9 mouse cellular contexts compared by ENCODE assay signal in genomic region chr5:24426037-24426432, GRCm38 (mm10). TPM values are rescaled to one million over a fixed set of nuclear protein-coding genes. Genes with fewer than 3 reads are reported as not detected.
DNase-seq lines count a peak whose midpoint lies in the region; ATAC-seq and TF ChIP-seq lines count a peak whose summit lies in the region.
"Had no signal": no experiment of that assay in that cellular context is flagged by ENCODE, and none has a peak within 500 bp of the region (broad histone marks: within the 10 kb centered on the region; RNA-seq: fewer than 3 reads in every experiment).

No protein-coding gene starts in this region.

- peak overlapping the region; percentile 77 for H3K4me2 ChIP-seq in heart, postnatal 0 days (ENCODE audit: low read depth, low read length)
- H3K4me2 ChIP-seq in liver, embryonic 16.5 days (ENCODE audit: low read depth, low read length) = peak overlapping the region; percentile 89

- H3K4me3 ChIP-seq in erythroblast, embryonic 14.5 days (replicated peaks) = peak overlapping the region; percentile 83
- H3K4me3 ChIP-seq in ES-Bruce4 (ENCODE audit: low read depth, low read length) = peak overlapping the region; percentile 72
- H3K4me3 ChIP-seq in heart, postnatal 0 days (ENCODE audit: low read depth, low read length) = peak overlapping the region; percentile 72
- H3K4me3 ChIP-seq in liver, embryonic 16.5 days (ENCODE audit: low read depth, low read length) = peak overlapping the region; percentile 74

- TF ChIP-seq EP300 in ES-Bruce4 (IDR thresholded peaks at IDR 0.05; ENCODE audit: insufficient read depth, low read depth, low read length) = no peak
- TF ChIP-seq EP300 in heart, postnatal 0 days (IDR thresholded peaks at IDR 0.05; ENCODE audit: low read depth) = no peak

- H3K27me3 ChIP-seq in erythroblast, embryonic 14.5 days (ENCODE audit: control insufficient read depth) = peaks cover 26% of the 10 kb centered on the region
- H3K27me3 ChIP-seq in ES-Bruce4 (ENCODE audit: control insufficient read depth, insufficient read depth, low read length, poor library complexity, severe bottlenecking) = no peaks in the 10 kb centered on the region
- no peaks in the 10 kb centered on the region for H3K27me3 ChIP-seq in heart, postnatal 0 days (ENCODE audit: control insufficient read depth, insufficient read depth, low read length)
- no peaks in the 10 kb centered on the region for H3K27me3 ChIP-seq in liver, embryonic 16.5 days (ENCODE audit: control insufficient read depth, insufficient read depth, low read depth, low read length)
- H3K27me3 ChIP-seq: Patski had no signal

- TF ChIP-seq POLR2A in ES-Bruce4 (IDR thresholded peaks at IDR 0.05; ENCODE audit: insufficient read depth, low read length) = no peak

- peaks cover 17% of the 10 kb centered on the region for H3K36me3 ChIP-seq in erythroblast, embryonic 14.5 days (ENCODE audit: control insufficient read depth)
- no peaks in the 10 kb centered on the region for H3K36me3 ChIP-seq in ES-Bruce4 (ENCODE audit: control insufficient read depth, insufficient read depth, low read length, poor library complexity, severe bottlenecking)
- peaks cover 22% of the 10 kb centered on the region for H3K36me3 ChIP-seq in heart, postnatal 0 days (replicated peaks; ENCODE audit: control insufficient read depth, insufficient read depth, low read length)
- peaks cover 2% of the 10 kb centered on the region; the same call in 1 of the 2 replicates for H3K36me3 ChIP-seq in liver, embryonic 16.5 days (ENCODE audit: control insufficient read depth, insufficient read depth)

- no peak for DNase-seq in heart, postnatal 0 days (ENCODE audit: low spot score)
- DNase-seq in thymus, postnatal 0 days (ENCODE audit: low spot score) = peak; percentile 28
- no peak for DNase-seq in spleen, postnatal 14 days (ENCODE audit: low spot score in 2 of 2)
- DNase-seq in left cerebral cortex, postnatal 14 days (ENCODE audit: low spot score in 2 of 2) = no peak

- H3K4me1 ChIP-seq in erythroblast, embryonic 14.5 days (ENCODE audit: control insufficient read depth) = peaks cover 56% of the 10 kb centered on the region
- H3K4me1 ChIP-seq in ES-Bruce4 (ENCODE audit: control insufficient read depth, insufficient read depth, low read length) = peaks cover 10% of the 10 kb centered on the region
- H3K4me1 ChIP-seq in heart, postnatal 0 days (ENCODE audit: control insufficient read depth, insufficient read depth) = peaks cover 24% of the 10 kb centered on the region
- peaks cover 37% of the 10 kb centered on the region for H3K4me1 ChIP-seq in liver, embryonic 16.5 days (ENCODE audit: control insufficient read depth, low read depth, low read length)

- H3K9me3 ChIP-seq in erythroblast, embryonic 14.5 days (ENCODE audit: control insufficient read depth, low read length) = no peaks in the 10 kb centered on the region
- H3K9me3 ChIP-seq in ES-Bruce4 (replicated peaks; ENCODE audit: control insufficient read depth, insufficient read depth, low read length, poor library complexity, severe bottlenecking) = no peaks in the 10 kb centered on the region
- H3K9me3 ChIP-seq in heart, postnatal 0 days (replicated peaks; ENCODE audit: control insufficient read depth, low read length) = no peaks in the 10 kb centered on the region
- no peaks in the 10 kb centered on the region for H3K9me3 ChIP-seq in liver, embryonic 16.5 days (replicated peaks; ENCODE audit: control insufficient read depth, low read length)

- intact Hi-C loops in left cerebral cortex, postnatal 14 days (cut with DNase I) = no loop called here

- ATAC-seq in erythroblast, adult 5-6 weeks (replicated peaks; ENCODE audit: low FRiP score, poor library complexity, severe bottlenecking) = no peak
- ATAC-seq in heart, postnatal 0 days (ENCODE audit: insufficient read depth, low read depth) = no peak
- ATAC-seq in liver, embryonic 16.5 days (ENCODE audit: low read depth) = no peak
- ATAC-seq: Patski had no signal

- no peak for TF ChIP-seq CTCF in ES-Bruce4 (IDR thresholded peaks at IDR 0.05; ENCODE audit: low read depth, low read length)
- no peak for TF ChIP-seq CTCF in heart, postnatal 0 days (IDR thresholded peaks at IDR 0.05; ENCODE audit: low read depth)

- peak overlapping the region; percentile 81 for H3K9ac ChIP-seq in ES-Bruce4 (ENCODE audit: low read depth, poor library complexity, severe bottlenecking)
- peak overlapping the region; percentile 70 for H3K9ac ChIP-seq in heart, postnatal 0 days (replicated peaks; ENCODE audit: low read depth, low read length)
- H3K9ac ChIP-seq in liver, embryonic 16.5 days (ENCODE audit: low read depth, low read length) = peak overlapping the region; percentile 82

- 12% methylated on average over 10 of the region's 10 CpGs for WGBS in heart, postnatal 0 days
- WGBS in liver, embryonic 16.5 days (ENCODE audit: insufficient replicate concordance) = 10% methylated on average over 10 of the region's 10 CpGs

- no peak overlapping the region for H3K27ac ChIP-seq in ES-Bruce4 (ENCODE audit: insufficient read depth, low read length)
- H3K27ac ChIP-seq in heart, postnatal 0 days (ENCODE audit: low read depth) = no peak overlapping the region
- H3K27ac ChIP-seq in liver, embryonic 16.5 days (ENCODE audit: low read length) = no peak overlapping the region

RNA-seq across cellular contexts. Expression of gene Slc4a2, which starts 2.4 kb away (rescaled TPM):
- 1.1 and 2.5 TPM in 2 replicates for polyA plus RNA-seq in erythroblast, embryonic 14.5 days (2012)
- 1.7 and 16.1 TPM in 2 replicates for total RNA-seq in erythroblast, adult 5-6 weeks (2015; ENCODE audit: low replicate concordance)
- 6.3 and 15.9 TPM in 2 replicates for total RNA-seq in erythroblast, adult 5-6 weeks (2017; ENCODE audit: low replicate concordance)
- polyA plus RNA-seq in ES-Bruce4 (2011; ENCODE audit: insufficient read depth, insufficient read length, low read depth, missing spikeins) = 11.3 and 12.6 TPM in 2 replicates
- total RNA-seq in heart, postnatal 0 days (2014; rRNA removed; ENCODE audit: low replicate concordance) = 74.9 and 110 TPM in 2 replicates
- 20.8 and 21.5 TPM in 2 replicates for polyA plus RNA-seq in heart, postnatal 0 days (2015; fragmentation: Nextera tagmentation; extraction: Ambion mirVana)
- polyA plus RNA-seq in liver, embryonic 16.5 days (2015; fragmentation: Nextera tagmentation; extraction: Ambion mirVana) = 9.5 and 12.6 TPM in 2 replicates
- polyA plus RNA-seq in thymus, postnatal 0 days (2015; fragmentation: Nextera tagmentation; extraction: Ambion mirVana) = 23.2 and 26.6 TPM in 2 replicates
- total RNA-seq in left cerebral cortex, postnatal 14 days (2021) = 10 to 100 TPM; 26.8 to 31.9 TPM

RNA-seq across cellular contexts. Expression of gene Cdk5, which starts 2.7 kb away (rescaled TPM):
- polyA plus RNA-seq in erythroblast, embryonic 14.5 days (2012) = 0.40 and 0.67 TPM in 2 replicates
- total RNA-seq in erythroblast, adult 5-6 weeks (2015; ENCODE audit: low replicate concordance) = 0.58 and 4.2 TPM in 2 replicates
- 2.5 and 3.5 TPM in 2 replicates for total RNA-seq in erythroblast, adult 5-6 weeks (2017; ENCODE audit: low replicate concordance)
- 30.9 and 34.0 TPM in 2 replicates for polyA plus RNA-seq in ES-Bruce4 (2011; ENCODE audit: insufficient read depth, insufficient read length, low read depth, missing spikeins)
- 17.3 and 21.6 TPM in 2 replicates for total RNA-seq in heart, postnatal 0 days (2014; rRNA removed; ENCODE audit: low replicate concordance)
- polyA plus RNA-seq in heart, postnatal 0 days (2015; fragmentation: Nextera tagmentation; extraction: Ambion mirVana) = 30.9 and 32.2 TPM in 2 replicates
- 8.8 and 10.9 TPM in 2 replicates for polyA plus RNA-seq in liver, embryonic 16.5 days (2015; fragmentation: Nextera tagmentation; extraction: Ambion mirVana)
- 31.4 and 35.1 TPM in 2 replicates for polyA plus RNA-seq in thymus, postnatal 0 days (2015; fragmentation: Nextera tagmentation; extraction: Ambion mirVana)
- total RNA-seq in left cerebral cortex, postnatal 14 days (2021) = 100 to 1,000 TPM; 138 to 149 TPM

RNA-seq across cellular contexts. Expression of gene Asic3, which starts 12.8 kb away (rescaled TPM):
- not detected in 2 replicates for polyA plus RNA-seq in erythroblast, embryonic 14.5 days (2012)
- total RNA-seq in erythroblast, adult 5-6 weeks (2015; ENCODE audit: low replicate concordance) = not detected in 2 replicates
- 1.3 TPM in 1 of 2 replicates, not detected in the other for total RNA-seq in erythroblast, adult 5-6 weeks (2017; ENCODE audit: low replicate concordance)
- 0.88 TPM in 1 of 2 replicates, not detected in the other for polyA plus RNA-seq in ES-Bruce4 (2011; ENCODE audit: insufficient read depth, insufficient read length, low read depth, missing spikeins)
- total RNA-seq in heart, postnatal 0 days (2014; rRNA removed; ENCODE audit: low replicate concordance) = not detected in 2 replicates
- 0.08 and 0.10 TPM in 2 replicates for polyA plus RNA-seq in heart, postnatal 0 days (2015; fragmentation: Nextera tagmentation; extraction: Ambion mirVana)
- polyA plus RNA-seq in liver, embryonic 16.5 days (2015; fragmentation: Nextera tagmentation; extraction: Ambion mirVana) = not detected in 2 replicates
- polyA plus RNA-seq in thymus, postnatal 0 days (2015; fragmentation: Nextera tagmentation; extraction: Ambion mirVana) = 0.34 and 0.54 TPM in 2 replicates
- total RNA-seq in left cerebral cortex, postnatal 14 days (2021) = not detected

RNA-seq across cellular contexts. Expression of gene Fastk, which starts 19.1 kb away (rescaled TPM):
- polyA plus RNA-seq in erythroblast, embryonic 14.5 days (2012) = 33.0 and 33.8 TPM in 2 replicates
- total RNA-seq in erythroblast, adult 5-6 weeks (2015; ENCODE audit: low replicate concordance) = 9.2 and 25.1 TPM in 2 replicates
- total RNA-seq in erythroblast, adult 5-6 weeks (2017; ENCODE audit: low replicate concordance) = 4.3 and 9.1 TPM in 2 replicates
- polyA plus RNA-seq in ES-Bruce4 (2011; ENCODE audit: insufficient read depth, insufficient read length, low read depth, missing spikeins) = 51.6 and 59.8 TPM in 2 replicates
- total RNA-seq in heart, postnatal 0 days (2014; rRNA removed; ENCODE audit: low replicate concordance) = 368 and 470 TPM in 2 replicates
- polyA plus RNA-seq in heart, postnatal 0 days (2015; fragmentation: Nextera tagmentation; extraction: Ambion mirVana) = 219 and 223 TPM in 2 replicates
- 44.9 and 53.4 TPM in 2 replicates for polyA plus RNA-seq in liver, embryonic 16.5 days (2015; fragmentation: Nextera tagmentation; extraction: Ambion mirVana)
- 86.0 and 88.5 TPM in 2 replicates for polyA plus RNA-seq in thymus, postnatal 0 days (2015; fragmentation: Nextera tagmentation; extraction: Ambion mirVana)
- 100 to 1,000 TPM; 110 to 120 TPM for total RNA-seq in left cerebral cortex, postnatal 14 days (2021)

RNA-seq across cellular contexts. Expression of gene Tmub1, which starts 21.6 kb away (rescaled TPM):
- polyA plus RNA-seq in erythroblast, embryonic 14.5 days (2012) = 2.3 and 2.8 TPM in 2 replicates
- total RNA-seq in erythroblast, adult 5-6 weeks (2015; ENCODE audit: low replicate concordance) = 2.9 and 3.7 TPM in 2 replicates
- total RNA-seq in erythroblast, adult 5-6 weeks (2017; ENCODE audit: low replicate concordance) = 2.0 and 4.3 TPM in 2 replicates
- 4.8 and 7.7 TPM in 2 replicates for polyA plus RNA-seq in ES-Bruce4 (2011; ENCODE audit: insufficient read depth, insufficient read length, low read depth, missing spikeins)
- total RNA-seq in heart, postnatal 0 days (2014; rRNA removed; ENCODE audit: low replicate concordance) = 30.8 and 36.7 TPM in 2 replicates
- polyA plus RNA-seq in heart, postnatal 0 days (2015; fragmentation: Nextera tagmentation; extraction: Ambion mirVana) = 16.5 and 17.3 TPM in 2 replicates
- 5.5 and 6.1 TPM in 2 replicates for polyA plus RNA-seq in liver, embryonic 16.5 days (2015; fragmentation: Nextera tagmentation; extraction: Ambion mirVana)
- polyA plus RNA-seq in thymus, postnatal 0 days (2015; fragmentation: Nextera tagmentation; extraction: Ambion mirVana) = 33.7 and 35.4 TPM in 2 replicates
- total RNA-seq in left cerebral cortex, postnatal 14 days (2021) = 10 to 100 TPM; 30.4 to 31.2 TPM
